Mouse (Mus musculus) lung, postnatal 36 days (tissue): ENCODE measurements around the gene Cela3a.
"Not testable (repeated sequence)": the region's sequence is repeated elsewhere in the genome, so short reads cannot be mapped to it uniquely, and the experiment has no call there.

Experiments
- DNase-seq: peaks from one replicate; pipeline ENCODE4 v3.0.0; 2022; ENCODE audit warnings: mixed read lengths

Cela3a gene

DNA sequence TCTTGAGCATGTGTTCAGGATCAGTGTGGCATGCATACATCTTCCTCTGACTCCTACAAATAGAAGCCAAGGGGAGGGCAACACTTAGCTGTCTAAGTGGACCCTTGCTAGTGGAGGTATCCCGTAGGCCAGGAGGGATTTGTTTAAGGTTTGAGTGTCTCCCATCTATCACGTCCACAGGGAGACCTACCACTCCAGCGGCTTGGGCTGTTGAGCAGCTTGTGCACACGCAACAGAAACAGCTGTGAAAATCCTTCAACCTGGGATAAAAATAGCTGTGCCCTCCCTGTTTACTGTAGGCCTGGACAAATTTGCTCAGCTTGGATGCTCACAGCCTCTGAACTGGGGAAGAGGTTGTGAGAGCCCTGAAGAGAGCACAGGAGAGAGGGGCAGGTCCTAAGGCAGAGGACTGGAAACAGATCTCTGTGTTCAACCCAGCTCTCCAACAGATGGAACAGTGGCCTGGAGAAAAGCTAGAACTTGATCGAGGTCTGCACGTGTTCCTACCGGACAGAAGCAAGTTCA is 2.7 kb upstream of the Cela3a start:
- not testable (repeated sequence) for DNase-seq

DNA sequence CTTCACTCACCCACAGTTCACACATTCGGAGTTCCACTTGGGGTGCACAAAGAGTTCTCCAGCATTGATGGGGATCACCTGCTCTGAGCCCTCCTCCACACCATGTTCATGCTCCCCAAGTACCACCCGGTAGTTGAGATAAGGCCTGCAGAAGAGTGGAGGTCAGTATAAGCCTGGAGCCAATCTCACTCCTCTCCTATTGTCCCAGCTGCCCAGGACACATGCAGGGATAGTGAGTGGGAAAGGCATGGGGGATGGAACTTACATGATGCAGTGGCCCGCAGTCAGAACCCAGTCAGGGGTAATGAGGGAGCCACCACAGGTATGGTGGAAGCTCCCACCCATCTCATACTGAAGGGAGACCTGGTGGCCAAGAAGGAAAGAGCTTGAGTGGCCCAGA is 4.0 kb downstream of the Cela3a start:
- no peak for DNase-seq

DNA sequence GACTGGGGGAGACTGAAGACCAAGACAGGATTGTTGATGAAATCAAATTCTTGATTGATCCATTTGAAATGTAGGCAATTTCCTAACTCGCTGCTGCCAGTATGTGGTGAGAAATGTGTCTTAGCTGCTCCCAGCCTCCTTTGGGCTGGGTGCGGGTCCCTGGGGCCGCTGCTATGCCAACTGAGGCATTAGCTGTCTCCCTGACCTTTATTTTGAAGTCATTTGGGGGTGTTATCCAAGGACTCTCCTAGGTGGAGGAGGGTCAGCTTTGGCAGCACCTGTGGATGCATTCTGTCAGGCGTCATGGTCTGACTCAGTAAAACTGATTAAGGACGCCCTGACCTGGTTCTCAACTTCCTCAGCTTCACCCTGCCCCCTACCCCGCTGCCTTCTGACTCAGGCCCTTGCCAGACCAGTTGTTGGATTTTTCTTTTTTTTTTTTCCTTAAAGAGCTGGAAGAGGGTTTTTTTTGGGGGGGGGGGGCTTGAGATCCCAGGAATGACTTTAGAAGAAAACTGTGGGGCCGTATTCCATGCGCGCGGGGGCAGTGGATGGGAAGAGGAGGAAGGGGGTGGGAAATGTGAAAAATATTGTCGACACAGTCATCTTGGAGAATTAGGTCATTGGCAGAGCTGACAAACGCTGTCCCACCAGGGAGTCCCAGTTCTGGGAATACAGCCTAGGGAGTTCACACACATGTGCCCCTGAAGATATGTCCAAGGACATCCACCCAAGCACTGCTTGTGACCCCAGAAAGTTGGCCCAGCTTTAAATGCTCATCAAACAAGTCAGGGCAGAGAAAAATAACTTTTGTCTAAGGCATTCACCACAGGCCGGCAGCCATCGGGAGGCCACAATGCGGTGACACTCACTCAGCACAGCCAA is 12.7 kb downstream of the Cela3a start:
- no peak for DNase-seq

DNA sequence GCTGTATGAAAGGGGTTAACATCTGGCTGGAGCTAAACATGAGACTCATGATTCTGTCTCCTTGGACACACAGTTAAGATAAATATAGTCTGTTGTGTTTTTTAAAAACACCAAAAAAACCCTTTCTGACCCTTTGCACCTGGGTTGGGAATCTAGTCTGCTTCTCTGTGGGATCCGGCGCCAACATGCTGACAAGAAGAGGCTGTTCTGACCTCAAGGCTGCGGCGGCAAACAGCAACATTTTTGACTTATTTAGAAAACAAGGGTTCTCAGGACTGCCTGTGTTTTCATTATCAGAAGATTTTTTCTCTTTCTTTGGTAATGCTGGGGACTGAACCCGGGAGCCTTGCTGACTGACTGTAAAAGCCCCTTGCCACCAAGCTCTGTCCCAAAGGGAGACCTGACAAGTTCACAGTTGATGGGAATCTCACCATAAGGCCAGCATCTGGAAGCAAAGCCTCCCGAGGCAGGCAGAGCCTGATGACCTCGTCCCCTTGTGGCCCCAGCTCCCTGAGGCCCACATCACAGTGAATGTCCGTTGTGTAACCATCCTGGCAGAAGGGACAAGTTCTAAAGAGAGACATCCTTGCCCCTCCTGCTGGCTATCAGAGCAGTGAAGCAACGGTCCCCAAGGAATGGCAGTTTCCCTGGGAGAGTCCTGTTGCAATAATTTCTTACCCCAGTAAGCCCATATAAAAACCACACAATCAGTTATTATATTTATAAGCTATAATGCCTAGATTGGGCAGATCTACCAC is 16.0 kb downstream of the Cela3a start:
- DNase-seq = peak; percentile 39

DNA sequence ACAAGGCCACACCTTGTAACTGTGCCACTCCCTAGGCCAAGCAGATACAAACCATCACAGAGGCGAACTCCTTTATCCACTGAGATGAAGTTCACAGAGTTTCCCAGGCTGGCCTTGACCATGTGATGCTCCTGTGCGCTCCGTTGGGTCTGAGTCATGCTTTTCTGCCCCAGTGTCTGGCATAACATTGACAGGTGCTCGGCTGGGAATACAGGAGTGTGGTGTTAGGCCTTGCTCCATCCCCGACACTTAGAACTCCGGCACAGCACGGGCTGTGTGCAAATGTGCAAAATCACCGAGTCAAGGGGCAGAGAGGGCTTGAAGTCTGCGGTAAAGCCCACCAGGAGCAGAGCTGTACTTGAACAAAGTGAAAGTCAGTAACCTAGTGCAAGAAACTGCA is 16.7 kb downstream of the Cela3a start:
- no peak for DNase-seq

DNA sequence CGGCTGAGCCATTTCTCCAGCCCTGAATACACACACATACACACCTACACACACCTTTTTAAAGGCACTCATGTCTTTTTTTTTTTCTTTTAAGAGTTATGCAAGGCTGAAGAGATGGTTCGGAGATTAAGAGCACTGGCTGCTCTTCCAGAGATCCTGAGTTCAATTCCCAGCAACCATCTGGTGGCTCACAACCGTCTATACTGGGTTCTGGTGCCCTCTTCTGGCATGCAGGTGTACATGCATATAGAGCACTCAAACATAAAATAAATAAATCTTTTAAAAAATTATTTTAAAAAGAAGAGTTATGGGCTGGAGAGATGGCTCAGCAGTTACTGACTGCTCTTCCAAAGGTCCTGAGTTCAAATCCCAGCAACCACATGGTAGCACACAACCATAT is 18.3 kb downstream of the Cela3a start:
- DNase-seq = no peak

DNA sequence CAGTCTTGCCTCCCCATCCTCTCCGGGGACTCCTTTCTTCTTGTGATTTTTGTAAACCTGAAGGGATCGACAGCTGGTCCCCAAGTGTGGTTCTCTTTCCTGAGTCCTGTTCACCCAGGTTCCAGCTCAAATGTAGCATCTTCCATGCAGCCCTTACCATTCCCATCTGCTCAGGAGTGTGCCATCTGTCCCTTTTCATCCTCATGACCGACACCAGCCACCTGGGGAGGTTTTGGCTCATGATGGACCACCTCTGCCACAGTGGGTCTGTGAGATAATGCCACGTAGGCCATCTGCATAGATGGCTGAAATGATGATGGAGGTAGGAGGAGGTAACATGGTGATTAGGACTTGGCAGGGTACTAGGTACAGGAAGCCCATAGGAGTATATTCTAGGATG is 19.4 kb downstream of the Cela3a start:
- no peak for DNase-seq

DNA sequence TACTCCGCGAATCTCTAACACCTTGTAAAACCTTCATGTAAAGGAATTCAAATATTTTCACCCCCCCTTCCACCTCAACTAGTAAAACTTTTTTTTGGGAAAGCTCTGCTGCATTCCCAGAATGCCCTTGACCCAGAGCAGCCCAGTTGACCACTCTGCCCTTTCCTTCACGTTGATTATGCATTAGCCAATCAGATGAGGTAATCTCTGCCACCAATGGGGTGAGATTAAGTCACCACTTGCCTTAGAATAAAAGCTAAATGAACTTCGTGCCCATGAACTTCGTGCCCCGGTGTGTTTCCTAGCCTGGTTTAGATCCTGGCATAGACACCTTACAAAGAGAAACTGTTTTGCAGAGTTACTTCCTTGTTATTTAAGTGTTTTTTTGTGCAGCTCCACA is 20.6 kb downstream of the Cela3a start:
- peak; percentile 72 for DNase-seq

DNA sequence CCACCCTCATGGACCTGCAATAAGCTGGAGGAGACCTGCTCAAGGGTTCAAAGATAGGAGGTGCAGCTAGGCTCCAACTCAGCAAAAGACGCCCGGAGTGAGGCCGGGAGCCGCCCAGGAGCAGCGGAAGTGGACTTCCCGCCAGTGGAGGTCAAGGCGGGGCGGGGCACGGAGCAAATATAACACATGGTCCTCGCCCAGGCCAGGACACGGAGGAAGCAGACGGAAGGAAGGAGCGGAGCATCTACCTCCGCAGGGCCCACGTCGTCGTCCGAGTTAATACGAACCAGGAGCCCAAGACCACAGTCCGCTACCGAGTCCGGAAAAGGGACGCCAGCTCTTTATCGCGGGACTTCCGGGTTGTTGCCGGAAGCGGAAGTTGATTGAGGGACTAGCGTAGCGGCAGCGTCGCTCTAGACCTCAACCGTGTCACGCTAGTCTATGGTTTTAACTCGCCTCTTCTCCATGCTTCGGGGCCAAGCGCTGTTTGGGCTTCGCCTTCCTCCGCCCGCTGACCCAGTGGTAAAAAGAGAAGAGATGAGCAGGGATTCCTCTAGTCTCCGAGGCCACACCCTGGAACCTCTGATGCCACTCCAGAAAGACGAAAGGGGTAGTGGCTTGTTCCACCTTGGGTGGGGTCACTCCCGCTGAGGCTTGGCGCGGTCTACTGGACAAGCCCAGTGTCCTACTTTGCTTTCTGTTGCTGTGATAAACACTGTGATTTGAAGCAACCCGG is 21.4 kb downstream of the Cela3a start:
- DNase-seq = peak; percentile 90

DNA sequence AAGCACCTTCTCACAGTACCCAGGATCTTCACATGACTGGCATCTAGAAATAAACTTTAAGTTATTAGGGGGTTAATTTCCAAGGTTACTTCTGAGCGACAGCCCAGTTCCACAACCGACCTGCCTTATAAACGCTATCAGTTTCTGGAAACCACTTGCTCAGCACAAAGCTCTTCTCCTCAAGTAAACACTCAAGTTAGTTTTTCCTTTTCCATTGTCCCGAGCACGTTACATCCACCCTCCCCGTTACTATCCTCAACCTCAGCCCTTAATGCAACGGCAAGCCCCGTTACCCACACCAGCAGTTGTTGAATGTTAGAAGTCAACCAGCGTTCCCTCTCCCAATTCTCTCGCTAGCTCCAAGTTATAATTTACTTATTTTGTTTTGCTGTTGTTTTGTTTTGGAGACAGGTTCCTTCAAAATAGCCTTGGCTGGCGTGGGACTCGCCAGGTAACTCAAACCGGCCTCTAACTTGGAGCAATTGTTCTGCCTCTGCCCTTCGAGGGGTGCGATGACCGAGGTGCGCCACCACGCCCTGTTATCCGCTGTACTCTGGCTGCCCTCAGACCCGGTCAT is 22.0 kb downstream of the Cela3a start:
- no peak for DNase-seq

DNA sequence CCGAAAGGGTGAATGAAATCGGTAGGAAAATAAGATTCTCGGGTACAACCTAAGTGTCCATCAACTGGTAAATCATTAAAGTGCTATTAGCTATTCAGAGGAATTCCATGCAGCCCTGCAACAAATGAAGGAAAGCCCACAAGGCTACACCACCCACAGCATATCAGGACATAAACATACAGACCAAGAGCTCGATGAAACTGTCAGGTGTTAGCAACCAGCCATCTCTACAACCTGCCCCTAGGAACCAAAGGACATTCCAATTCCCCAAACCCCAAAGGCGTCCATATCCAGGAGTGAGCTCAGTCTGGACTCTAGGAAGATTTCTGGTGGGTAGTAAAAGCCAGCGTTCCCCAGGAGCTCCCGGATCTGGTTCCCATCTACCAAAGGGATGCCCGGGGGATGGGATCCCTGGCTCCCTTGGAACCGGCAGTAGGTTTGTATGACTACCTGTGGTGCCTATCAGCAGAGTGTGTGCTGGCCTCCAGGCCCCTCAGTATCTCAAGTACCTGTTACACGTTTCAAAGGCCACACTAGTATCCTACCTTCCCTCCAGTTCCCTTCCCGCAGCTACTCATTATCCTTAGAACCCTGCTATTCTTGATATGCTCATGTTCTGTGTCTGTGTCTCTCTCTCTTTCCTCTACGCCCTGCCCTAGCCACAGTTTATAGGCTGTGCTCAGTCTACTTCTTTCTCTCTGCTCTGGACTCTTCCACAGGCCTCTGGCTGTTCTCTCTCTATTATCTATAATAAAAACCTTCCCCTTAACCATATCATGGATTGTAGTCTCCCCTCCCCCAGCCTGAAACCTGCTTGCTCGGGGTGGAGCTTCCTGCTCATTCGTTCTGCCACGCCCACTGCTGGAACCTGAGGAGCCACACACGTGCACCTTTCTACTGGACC is 28.6 kb downstream of the Cela3a start:
- DNase-seq = no peak

DNA sequence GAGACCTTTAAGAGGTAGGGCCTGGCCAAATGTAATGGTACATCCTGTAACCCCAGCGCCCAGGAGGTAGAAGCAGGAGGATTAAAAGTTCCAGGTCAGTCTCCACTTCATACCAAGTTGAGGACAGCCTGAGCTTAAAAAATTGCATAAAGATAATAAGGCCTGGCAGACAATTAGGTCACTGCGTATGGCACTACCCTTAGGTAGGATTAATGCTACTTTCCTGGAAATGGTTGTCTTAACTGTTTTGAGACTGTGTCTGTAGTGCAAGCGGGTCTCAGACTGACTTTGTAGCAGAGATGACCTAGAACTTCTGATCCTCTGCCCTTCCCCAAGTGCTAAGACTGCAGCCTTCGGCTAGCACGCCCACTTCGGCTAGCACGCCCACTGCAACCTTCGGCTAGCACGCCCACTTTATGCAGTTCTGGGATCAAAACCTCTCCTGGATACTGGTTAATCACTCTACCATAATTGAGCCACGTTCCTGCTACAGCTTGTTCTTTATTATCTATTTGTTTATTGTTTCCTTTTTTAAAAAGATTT is 29.8 kb downstream of the Cela3a start:
- no peak for DNase-seq

DNA sequence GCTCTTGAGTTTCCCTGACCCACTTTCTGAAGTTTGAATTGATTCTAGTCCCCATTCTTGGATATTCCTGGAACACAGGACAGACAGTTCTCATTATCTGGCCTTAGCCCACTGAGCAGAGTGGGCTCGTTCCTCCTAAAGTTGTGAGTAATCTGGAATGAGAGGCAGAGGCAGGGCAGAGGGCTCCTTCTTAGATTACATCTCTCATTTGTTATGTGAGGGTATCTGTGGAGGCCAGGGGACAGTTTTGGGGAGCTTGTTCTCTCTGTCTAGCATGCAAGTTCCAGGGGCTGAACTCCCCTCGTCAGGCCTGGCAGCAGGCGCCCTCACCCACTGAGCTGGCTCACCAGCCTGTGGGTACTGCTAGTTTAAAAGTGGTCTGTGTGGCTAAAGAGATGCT is 30.5 kb downstream of the Cela3a start:
- no peak for DNase-seq

DNA sequence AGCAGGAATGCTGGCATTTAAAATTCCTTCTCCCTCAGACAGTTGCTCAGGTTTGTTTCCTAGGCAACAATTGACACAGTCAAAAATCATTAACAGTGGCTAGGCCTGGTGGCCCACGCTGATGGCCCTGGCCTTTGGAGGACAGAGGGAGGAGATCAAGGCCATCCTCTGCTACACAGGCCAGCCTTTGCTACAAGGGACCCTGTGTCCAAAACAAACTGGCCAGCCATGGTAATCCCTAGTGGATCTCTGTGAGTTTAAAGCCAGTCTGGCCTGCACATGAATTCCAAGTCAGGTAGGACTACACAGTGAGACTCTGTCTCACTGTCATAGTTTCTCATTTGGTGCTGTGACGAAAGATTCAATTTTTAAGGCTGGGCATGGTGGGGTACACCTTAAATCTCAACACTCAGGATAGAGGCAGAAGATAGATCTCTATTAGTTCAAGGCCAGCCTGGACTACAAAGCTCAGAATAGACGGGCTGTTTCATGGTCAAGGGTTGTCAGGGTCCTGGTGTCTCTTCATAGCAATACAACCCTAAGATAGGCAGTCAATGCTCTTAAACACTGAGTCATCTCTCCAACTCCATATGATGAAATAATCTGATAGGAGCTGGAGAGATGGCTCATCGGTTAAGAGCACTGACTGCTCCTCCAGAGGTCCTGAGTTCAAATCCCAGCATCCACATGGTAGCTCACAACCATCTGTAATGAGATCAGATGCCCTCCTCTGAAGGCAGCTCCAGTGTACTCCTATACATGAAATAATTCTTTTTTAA is 31.9 kb downstream of the Cela3a start:
- no peak for DNase-seq

DNA sequence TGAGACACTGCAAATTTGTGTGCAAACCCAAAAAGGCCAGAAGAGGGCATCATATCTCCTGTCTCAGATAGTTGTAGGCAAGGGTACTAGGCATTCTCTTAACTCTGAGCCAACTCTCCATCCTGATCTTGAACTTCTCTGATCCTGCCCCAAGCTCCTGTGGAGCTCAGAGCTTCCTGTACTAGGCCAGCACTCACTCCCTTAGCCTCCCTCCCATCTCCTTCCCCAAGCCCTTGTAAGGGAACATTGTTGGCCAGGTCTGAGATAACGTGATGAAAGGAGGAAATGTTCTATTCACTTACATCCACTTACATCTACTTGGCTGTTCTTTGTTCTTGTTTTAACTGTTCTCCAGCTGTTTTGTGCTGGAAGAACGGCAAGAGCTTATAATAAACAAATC is 32.8 kb downstream of the Cela3a start:
- DNase-seq = no peak

DNA sequence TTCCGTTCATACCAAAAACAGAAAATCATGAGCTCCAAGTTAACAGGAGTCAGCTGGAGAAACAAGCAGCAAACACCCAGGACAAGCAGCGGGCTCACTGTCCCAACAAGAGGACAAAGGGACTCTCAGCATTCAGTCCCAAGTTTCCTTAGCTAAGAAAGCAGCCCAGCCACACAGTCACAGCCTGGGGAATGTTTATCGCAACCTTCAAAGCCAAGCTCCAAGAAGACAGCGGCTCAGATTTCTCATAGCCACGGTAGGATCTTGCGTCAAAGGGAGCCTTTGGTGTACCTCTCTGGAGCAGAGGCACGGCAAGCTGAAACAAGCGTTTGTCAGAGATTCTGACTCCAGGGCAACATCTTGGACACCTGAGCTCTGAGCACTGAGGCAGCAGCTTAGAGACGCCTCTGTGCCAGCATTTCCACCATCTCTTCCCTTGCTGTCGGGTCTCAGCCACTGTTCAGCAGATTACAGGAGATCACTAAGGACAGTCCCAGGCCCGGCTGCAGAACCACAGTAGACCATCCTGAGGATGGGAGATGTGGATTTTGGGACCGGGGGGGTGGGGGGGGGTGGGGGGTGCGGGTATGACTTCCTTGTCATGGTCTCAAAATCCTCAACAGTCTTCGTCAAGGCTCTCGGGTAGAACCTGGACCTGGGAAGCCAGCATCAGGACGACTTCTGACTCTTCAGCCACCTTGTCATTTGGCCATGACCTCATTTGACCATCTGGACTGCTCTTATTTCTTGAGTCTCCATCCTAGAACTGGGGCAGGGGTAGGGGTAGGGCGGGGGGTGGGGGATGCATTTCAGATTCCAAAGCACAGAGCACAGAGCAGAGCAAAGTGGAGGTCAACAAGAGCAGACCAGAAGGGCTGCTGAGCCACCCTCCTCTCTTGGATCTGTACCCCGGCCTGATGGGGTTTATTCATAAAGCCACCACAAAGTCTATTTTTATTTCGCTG is 34.0 kb downstream of the Cela3a start:
- DNase-seq = no peak

DNA sequence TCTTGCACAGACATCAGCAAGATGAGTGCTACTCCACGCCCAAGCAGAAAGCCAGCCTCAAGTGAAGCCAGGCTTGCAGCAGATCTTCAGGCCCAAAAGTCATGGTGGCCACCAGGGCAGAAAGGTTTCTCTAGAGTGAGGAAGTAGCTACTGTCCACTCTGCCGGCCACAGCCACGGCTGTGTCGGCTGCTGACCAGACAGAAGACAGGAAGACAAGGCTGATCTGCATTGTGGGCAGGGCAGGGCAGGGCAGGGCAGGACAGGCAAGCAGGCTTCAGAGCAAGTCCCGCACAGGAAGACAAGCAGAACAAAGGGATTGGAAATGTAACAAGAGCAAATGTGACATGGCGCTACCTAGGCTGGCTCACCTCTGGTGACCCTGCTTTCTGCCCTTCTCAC is 35.9 kb downstream of the Cela3a start:
- DNase-seq = peak; percentile 57

DNA sequence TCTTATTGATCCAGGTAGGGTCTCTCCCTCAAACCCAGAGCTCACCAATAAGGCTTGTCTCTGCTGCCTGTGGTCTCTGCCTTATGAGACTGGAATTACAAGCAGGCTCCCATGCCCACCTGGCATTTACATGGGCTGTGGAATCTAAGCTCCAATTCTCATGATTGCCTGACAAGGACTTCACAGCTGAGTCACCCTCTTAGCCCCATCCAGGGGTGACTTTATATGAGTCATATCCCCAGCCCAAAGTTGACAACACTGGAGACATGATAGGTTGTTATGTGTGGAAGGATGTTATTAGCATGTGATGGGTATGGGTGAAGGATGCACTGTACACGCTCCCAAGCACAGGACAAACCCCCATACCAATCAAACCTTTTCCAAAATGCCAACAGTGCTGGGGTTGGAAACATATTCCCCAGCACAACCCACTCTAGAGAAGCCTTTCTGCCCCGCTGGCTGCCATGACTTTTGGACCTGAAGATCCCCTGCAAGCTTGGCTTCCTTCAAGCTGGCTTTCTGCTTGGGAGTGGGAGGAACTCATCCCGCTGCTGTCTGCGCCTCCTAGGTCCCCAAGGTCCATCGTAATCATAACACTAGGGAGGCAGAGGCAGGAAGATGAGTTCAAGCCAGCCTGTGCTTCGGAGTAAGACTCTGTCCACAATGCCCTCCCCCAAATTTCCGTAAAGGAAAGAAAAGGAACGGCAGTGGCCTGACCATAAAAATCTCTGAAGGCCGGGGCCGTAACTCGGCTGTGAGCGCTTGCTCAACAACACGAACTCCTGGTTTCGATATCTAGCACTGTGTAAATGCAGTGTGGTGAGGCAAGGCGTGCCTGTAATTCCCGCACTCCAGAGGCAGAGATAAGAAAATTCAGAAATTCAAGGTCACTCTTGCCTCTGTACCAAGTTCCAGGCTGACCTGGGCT is 37.7 kb downstream of the Cela3a start:
- no peak for DNase-seq
